Mouse (Mus musculus) CH12.LX (cell line): ENCODE measurements around the gene Dcaf11. TPM values are rescaled to one million over a fixed set of nuclear protein-coding genes. Genes with fewer than 3 reads are reported as not detected.

Experiments
- DNase-seq: peaks from one replicate; pipeline ENCODE4 v3.0.0-alpha.2; 2013; ENCODE audit errors: extremely low read depth
- H3K27ac ChIP-seq: 2 replicates; pipeline ENCODE4 v1.5.1; 2012; ENCODE audit warnings: low read depth, mild to moderate bottlenecking, control low read depth, moderate library complexity; ENCODE audit not compliant: insufficient read depth
- H3K27me3 ChIP-seq: replicated peaks from 2 replicates; pipeline ENCODE3; 2012; ENCODE audit warnings: inconsistent platforms
- H3K36me3 ChIP-seq, 2 experiments: replicated peaks in 1 of 2; 2 replicates each; pipeline versions ENCODE3 to v1.6.1; 2012; ENCODE audit warnings: inconsistent platforms in 1 of 2, low read length in 1 of 2, mild to moderate bottlenecking in 1 of 2, mixed read lengths in 1 of 2, moderate library complexity in 1 of 2; ENCODE audit not compliant: control insufficient read depth in 1 of 2, insufficient read depth in 1 of 2
- H3K4me1 ChIP-seq, 2 experiments: 2 replicates each; pipeline ENCODE4 v1.6.1; 2012; ENCODE audit warnings: inconsistent platforms in 1 of 2, moderate library complexity in 1 of 2; ENCODE audit not compliant: insufficient read depth in 2 of 2, control insufficient read depth in 1 of 2
- H3K4me2 ChIP-seq: 2 replicates; pipeline ENCODE4 v1.6.1; 2012; ENCODE audit warnings: low read depth, mild to moderate bottlenecking, control low read depth; ENCODE audit not compliant: poor library complexity, insufficient read depth, severe bottlenecking
- H3K4me3 ChIP-seq, 3 experiments: fragments of 150-350 bp in 1 of 3; sonication (generic) in 1 of 3; replicated peaks in 1 of 3; 2 replicates each; pipeline versions ENCODE3 to v1.5.1; 2011 to 2012; ENCODE audit warnings: low read depth in 2 of 3, low read length in 2 of 3, mild to moderate bottlenecking in 2 of 3, moderate library complexity in 2 of 3, control low read depth in 1 of 3, improper control_type of control experiment in 1 of 3, inconsistent platforms in 1 of 3, mixed read lengths in 1 of 3; ENCODE audit not compliant: poor library complexity in 1 of 3
- H3K79me2 ChIP-seq: replicated peaks from 2 replicates; pipeline ENCODE4 v1.6.1; 2012; ENCODE audit warnings: mild to moderate bottlenecking, moderate library complexity; ENCODE audit not compliant: control insufficient read depth, poor library complexity, insufficient read depth, severe bottlenecking; ENCODE audit errors: extremely low read depth
- H3K9ac ChIP-seq: 2 replicates; pipeline ENCODE4 v1.6.1; 2012; ENCODE audit warnings: low read depth, mild to moderate bottlenecking, control low read depth, moderate library complexity; ENCODE audit not compliant: insufficient read depth
- H3K9me3 ChIP-seq: replicated peaks from 2 replicates; pipeline ENCODE3; 2012; ENCODE audit warnings: low read length, inconsistent platforms, mixed read lengths
- BHLHE40 ChIP-seq: IDR thresholded peaks from 2 replicates; pipeline ENCODE4 v1.6.1; 2011; ENCODE audit warnings: mild to moderate bottlenecking, low read depth, low read length, improper control_type of control experiment
- CTCF ChIP-seq, 2 experiments: IDR thresholded peaks in 1 of 2; conservative IDR thresholded peaks in 1 of 2; 2 replicates each; pipeline ENCODE4 v1.5.1; 2011 to 2012; ENCODE audit warnings: low read depth in 2 of 2, low read length in 2 of 2, improper control_type of control experiment in 1 of 2, inconsistent platforms in 1 of 2, mild to moderate bottlenecking in 1 of 2, moderate library complexity in 1 of 2
- EP300 ChIP-seq: IDR thresholded peaks from 2 replicates; pipeline ENCODE4 v1.6.1; 2011; ENCODE audit warnings: low read length, improper control_type of control experiment
- ETS1 ChIP-seq: conservative IDR thresholded peaks from 2 replicates; pipeline ENCODE4 v1.6.1; 2012; ENCODE audit warnings: low read depth, mild to moderate bottlenecking, inconsistent platforms, low read length, improper control_type of control experiment, moderate library complexity
- HCFC1 ChIP-seq: IDR thresholded peaks from 2 replicates; pipeline ENCODE4 v1.6.1; 2012; ENCODE audit warnings: low read depth, mild to moderate bottlenecking, inconsistent platforms, low read length, improper control_type of control experiment
- JUN ChIP-seq: IDR thresholded peaks from 2 replicates; pipeline ENCODE4 v1.6.1; 2011; ENCODE audit warnings: low read depth, mild to moderate bottlenecking, low read length, improper control_type of control experiment, moderate library complexity; ENCODE audit not compliant: insufficient read depth
- MAZ ChIP-seq: IDR thresholded peaks from 2 replicates; pipeline ENCODE4 v1.6.1; 2012; ENCODE audit warnings: low read depth, mild to moderate bottlenecking, inconsistent platforms, low read length, improper control_type of control experiment, moderate library complexity
- MEF2A ChIP-seq: IDR thresholded peaks from 2 replicates; pipeline ENCODE4 v1.6.1; 2014; ENCODE audit warnings: low read depth, mild to moderate bottlenecking, inconsistent platforms, low read length, improper control_type of control experiment, borderline replicate concordance
- NELFE ChIP-seq: IDR thresholded peaks from 2 replicates; pipeline ENCODE4 v1.6.1; 2011; ENCODE audit warnings: low read depth, low read length, improper control_type of control experiment
- PAX5 ChIP-seq: IDR thresholded peaks from 2 replicates; pipeline ENCODE4 v1.6.1; 2012; ENCODE audit warnings: low read length, inconsistent platforms, mixed read lengths
- POLR2AphosphoS2 ChIP-seq: IDR thresholded peaks from 2 replicates; pipeline ENCODE4 v1.6.1; 2011; ENCODE audit warnings: low read depth, low read length, improper control_type of control experiment
- RCOR1 ChIP-seq: conservative IDR thresholded peaks from 2 replicates; pipeline ENCODE4 v1.6.1; 2012; ENCODE audit warnings: low read depth, mild to moderate bottlenecking, inconsistent platforms, low read length, improper control_type of control experiment
- SMC3 ChIP-seq: IDR thresholded peaks from 2 replicates; pipeline ENCODE4 v1.6.1; 2011; ENCODE audit warnings: low read depth, low read length, improper control_type of control experiment
- UBTF ChIP-seq: IDR thresholded peaks from 2 replicates; pipeline ENCODE4 v1.6.1; 2012; ENCODE audit warnings: low read depth, mild to moderate bottlenecking, inconsistent platforms, low read length, improper control_type of control experiment, moderate library complexity
- ZC3H11A ChIP-seq: IDR thresholded peaks from 2 replicates; pipeline ENCODE4 v1.6.1; 2012; ENCODE audit warnings: low read depth, mild to moderate bottlenecking, inconsistent platforms, low read length, improper control_type of control experiment
- ZMIZ1 ChIP-seq: IDR thresholded peaks from 2 replicates; pipeline ENCODE4 v1.6.1; 2012; ENCODE audit warnings: low read depth, mild to moderate bottlenecking, inconsistent platforms, low read length, improper control_type of control experiment
- ZNF384 ChIP-seq: IDR thresholded peaks from 2 replicates; pipeline ENCODE4 v1.6.1; 2012; ENCODE audit warnings: low read depth, low read length, improper control_type of control experiment, inconsistent platforms
- dilution Hi-C: fragments of 300-500 bp; cut with MboI; formaldehyde crosslinking; loops from 2 replicates; pipeline ENCODE4 v1.14.3; 2020; ENCODE audit warnings: low sequenced_read_pairs; ENCODE audit not compliant: extremely low pct_unique_long_range_greater_than_20kb, extremely low pct_ligation_motif_present
- in situ Hi-C: fragments of 300-500 bp; cut with MboI; formaldehyde crosslinking; loops from 3 replicates; pipeline ENCODE4 v1.14.3; 2019; ENCODE audit warnings: low sequenced_read_pairs, low pct_ligation_motif_present, low pct_unique_long_range_greater_than_20kb, mixed read lengths
- polyA plus RNA-seq: library from polyadenylated mRNA; unstranded; fragments of >175 nt; gene quantifications from 2 replicates; pipeline ENCODE4 v1.2.1, GENCODE M21; 2012; ENCODE audit warnings: low read depth; ENCODE audit not compliant: insufficient read length
- total RNA-seq, 2 experiments: library from RNA; depleted of rRNA; stranded (reverse); fragments of 300-350 nt in 1 of 2; fragments of >200 nt in 1 of 2; gene quantifications; 2 replicates each; pipeline ENCODE4 v1.2.3; 2012 to 2014

Dcaf11 gene
- total and polyA plus RNA-seq, 3 experiments: 29.3 to 39.1 (median 32.6) TPM

DNA sequence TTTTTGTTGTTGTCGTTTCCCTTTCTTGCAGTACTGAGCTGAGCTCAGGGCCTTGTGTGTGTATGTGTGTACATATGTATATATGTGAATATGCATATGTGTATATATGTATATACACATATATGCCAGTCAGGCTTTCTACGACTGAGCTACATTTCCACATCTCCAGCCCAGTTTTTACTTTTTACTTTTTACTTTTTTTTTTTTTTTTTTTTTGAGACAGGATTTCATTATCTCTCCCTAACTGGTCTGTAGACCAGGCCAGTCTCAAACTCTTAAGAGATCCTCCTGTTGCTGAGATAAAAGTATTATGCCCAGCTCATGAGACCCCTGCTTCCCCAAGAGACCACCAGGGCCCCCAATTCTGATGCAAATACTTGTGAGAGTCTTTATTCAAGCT lies 57.0 kb downstream of the Dcaf11 start:
- in situ Hi-C loops (no loop called here), dilution Hi-C loops (no loop called here)
- Histone ChIP-seq H3K4me2 (no peak overlapping the region), H3K79me2 (no peaks in the 10 kb centered on the region), H3K4me3 (no peak overlapping the region), H3K27ac (no peak overlapping the region), H3K9ac (no peak overlapping the region), H3K36me3 (no peaks in the 10 kb centered on the region), H3K4me1 (no peaks in the 10 kb centered on the region), H3K27me3 (no peaks in the 10 kb centered on the region), H3K9me3 (no peaks in the 10 kb centered on the region)
- DNase-seq: no peak
- no peak for TF ChIP-seq RCOR1
- no peak for TF ChIP-seq MEF2A
- TF ChIP-seq POLR2AphosphoS2: no peak
- TF ChIP-seq SMC3: no peak
- no peak for TF ChIP-seq MAZ
- TF ChIP-seq ZNF384: no peak
- no peak for TF ChIP-seq NELFE
- no peak for TF ChIP-seq JUN
- no peak for TF ChIP-seq HCFC1

DNA sequence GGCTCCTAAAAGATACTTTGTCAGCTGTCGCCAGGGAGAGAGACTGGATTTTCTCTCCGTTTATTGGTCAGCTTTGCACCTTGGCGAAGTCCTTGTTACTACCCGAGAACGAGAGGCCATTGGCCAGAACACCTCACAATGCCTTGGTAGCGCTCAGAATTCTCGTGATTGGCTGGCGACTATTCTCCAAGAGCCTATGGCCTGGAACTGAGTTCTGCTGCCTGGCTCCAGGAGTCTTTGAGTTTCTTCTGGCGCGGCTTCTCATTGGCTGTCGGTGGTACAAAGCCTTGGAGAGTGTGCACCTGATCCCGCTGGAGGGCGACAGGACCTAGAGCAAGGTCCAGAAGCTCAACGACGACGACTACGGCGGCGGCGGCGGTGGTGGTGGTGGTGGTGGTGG lies 58.0 kb downstream of the Dcaf11 start, which contains the start of gene Rec8:
Gene Rec8 (plus strand): TSS at position 216 of the 400 bp plus-strand sequence.
- Histone ChIP-seq H3K9me3 (no peaks in the 10 kb centered on the region), H3K4me2 (no peak within 1 kb of the TSS), H3K79me2 (no peaks in the 10 kb centered on the region), H3K27ac (no peak within 1 kb of the TSS), H3K27me3 (no peaks in the 10 kb centered on the region), H3K4me3 (no peak within 1 kb of the TSS), H3K9ac (no peak within 1 kb of the TSS), H3K36me3 (peaks cover 0 to 9% of the 10 kb centered on the region in 2 experiments), H3K4me1 (no peaks in the 10 kb centered on the region)
- in situ Hi-C loops (no loop called here), dilution Hi-C loops (no loop called here)
- DNase-seq: no peak
- TF ChIP-seq CTCF (conservative IDR thresholded peaks at IDR 0.05 in 1 of 2, IDR thresholded peaks at IDR 0.05 in 1 of 2; ENCODE audit: low read depth in 2 of 2, low read length in 2 of 2): no peak
- no peak for TF ChIP-seq ZNF384
- no peak for TF ChIP-seq PAX5
- TF ChIP-seq BHLHE40: no peak
- no peak for TF ChIP-seq ETS1
- no peak for TF ChIP-seq UBTF
- no peak for TF ChIP-seq SMC3
- no peak for TF ChIP-seq EP300
- TF ChIP-seq ZMIZ1: no peak
- TF ChIP-seq MAZ: no peak
- TF ChIP-seq ZC3H11A: no peak
- no peak for TF ChIP-seq JUN
